Mouse (Mus musculus): ENCODE results near the gene Eif2ak2. TPM values are rescaled to one million over a fixed set of nuclear protein-coding genes. Genes with fewer than 3 reads are reported as not detected.
A peak's percentile ranks its signal among the peaks of the same experiment; 100 is the strongest.

Gene Eif2ak2
- total and polyA plus RNA-seq, 3 experiments = 14.1 to 18.1 TPM; not detected in 1

DNA sequence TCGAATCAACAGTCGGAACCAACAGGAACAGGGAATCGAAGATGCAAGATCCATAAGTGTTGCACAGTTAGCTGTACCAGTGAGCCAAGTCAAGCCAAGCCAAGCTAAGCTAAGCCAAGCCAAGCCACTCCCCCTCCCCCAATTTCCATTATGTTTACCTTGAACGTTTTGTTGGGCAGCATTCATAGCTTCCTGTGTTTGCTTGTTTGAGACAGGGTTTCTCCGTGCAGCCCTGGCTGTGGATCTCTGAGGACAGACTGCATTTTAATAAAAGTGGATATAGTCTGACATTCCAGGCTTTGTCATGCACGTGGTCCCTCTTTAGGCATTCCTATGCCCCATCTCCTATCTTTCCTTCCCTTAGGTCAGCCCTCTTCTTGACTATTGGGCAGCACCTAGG is 33.4 kb upstream of the Eif2ak2 start:
- peak overlapping the region; percentile 53 for H3K27ac ChIP-seq (ENCODE audit: control insufficient read depth, low read depth, low read length)
- TF ChIP-seq ELF1 (IDR thresholded peaks at IDR 0.05; ENCODE audit: low read depth, low read length) = no peak
- TF ChIP-seq BHLHE40 (IDR thresholded peaks at IDR 0.05; ENCODE audit: borderline replicate concordance, low read depth, low read length) = no peak
- no peak for TF ChIP-seq EP300 (IDR thresholded peaks at IDR 0.05; ENCODE audit: low read depth in 1 of 2, low read length in 2 of 2)

DNA sequence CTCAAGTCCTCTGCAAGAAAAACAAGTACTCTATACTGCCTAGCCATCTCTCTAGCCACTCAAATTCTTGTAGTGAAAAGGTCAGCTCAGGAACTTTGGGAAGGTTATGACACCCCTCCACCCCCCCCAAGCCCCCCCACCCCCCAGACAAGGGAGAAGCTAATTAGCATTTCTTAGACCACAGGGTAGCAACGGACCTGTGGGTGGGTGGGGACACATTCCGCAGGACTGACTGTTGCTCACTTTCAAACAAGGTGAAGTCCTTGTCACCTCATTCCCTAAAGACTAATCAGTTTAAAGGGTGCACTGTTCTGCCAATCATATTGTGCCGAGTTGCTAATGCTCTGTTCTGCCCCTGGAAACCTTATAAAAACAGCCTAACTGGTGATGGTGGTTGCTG is 31.5 kb upstream of the Eif2ak2 start:
- Histone ChIP-seq H3K27ac (ENCODE audit: control insufficient read depth, low read depth, low read length) (no peak overlapping the region), H3K79me2 (ENCODE audit: control insufficient read depth, insufficient read depth, low read length, poor library complexity) (no peaks in the 10 kb centered on the region; the same call in 1 of the 2 replicates), H3K4me3 (ENCODE audit: control insufficient read depth in 1 of 2, insufficient read depth in 1 of 2, low read depth in 2 of 2, low read length in 2 of 2) (no peak overlapping the region), H3K9me3 (replicated peaks; ENCODE audit: insufficient read depth, low read length) (no peaks in the 10 kb centered on the region), H3K4me1 (ENCODE audit: control insufficient read depth in 1 of 2, insufficient read depth in 2 of 2, low read length in 2 of 2) (peaks cover 0 to 14% of the 10 kb centered on the region in 2 experiments; a peak in 3 of 4 replicates), H3K9ac (ENCODE audit: control insufficient read depth, low read depth, low read length, poor library complexity, severe bottlenecking) (no peak overlapping the region), H3K27me3 (ENCODE audit: control insufficient read depth in 1 of 2, insufficient read depth in 2 of 2, low read length in 2 of 2) (no peaks in the 10 kb centered on the region), H3K36me3 (ENCODE audit: control insufficient read depth in 1 of 2, insufficient read depth in 2 of 2, low read length in 2 of 2) (peaks cover 0 to 12% of the 10 kb centered on the region in 2 experiments; a peak in 3 of 4 replicates)
- DNase-seq (ENCODE audit: low read depth, low spot score) = no peak
- TF ChIP-seq BHLHE40 (IDR thresholded peaks at IDR 0.05; ENCODE audit: borderline replicate concordance, low read depth, low read length) (no peak), NRF1 (IDR thresholded peaks at IDR 0.05; ENCODE audit: insufficient read depth, low read depth, low read length, poor library complexity, severe bottlenecking) (no peak), EP300 (IDR thresholded peaks at IDR 0.05; ENCODE audit: low read depth in 1 of 2, low read length in 2 of 2) (no peak), ELF1 (IDR thresholded peaks at IDR 0.05; ENCODE audit: low read depth, low read length) (no peak), CHD1 (IDR thresholded peaks at IDR 0.05; ENCODE audit: low read depth, low read length) (no peak), SMC3 (IDR thresholded peaks at IDR 0.05; ENCODE audit: low read depth, low read length) (no peak), USF2 (IDR thresholded peaks at IDR 0.05; ENCODE audit: borderline replicate concordance in 1 of 2, insufficient read depth in 1 of 2, low read depth in 1 of 2, low read length in 2 of 2) (no peak), TCF12 (IDR thresholded peaks at IDR 0.05; ENCODE audit: low read depth, low read length) (no peak), HCFC1 (IDR thresholded peaks at IDR 0.05; ENCODE audit: low read depth, low read length) (no peak), ZNF384 (IDR thresholded peaks at IDR 0.05; ENCODE audit: low read depth, low read length) (no peak), KAT2A (conservative IDR thresholded peaks at IDR 0.05; ENCODE audit: low read depth, low read length) (no peak), GATA1 (IDR thresholded peaks at IDR 0.05; ENCODE audit: low read depth, low read length) (no peak), JUND (IDR thresholded peaks at IDR 0.05; ENCODE audit: low read depth, low read length) (no peak), E2F4 (IDR thresholded peaks at IDR 0.05; ENCODE audit: borderline replicate concordance, low read depth, low read length) (no peak), ZKSCAN1 (IDR thresholded peaks at IDR 0.05; ENCODE audit: low read depth, low read length) (no peak), USF1 (IDR thresholded peaks at IDR 0.05; ENCODE audit: low read depth, low read length) (no peak), CHD2 (IDR thresholded peaks at IDR 0.05; ENCODE audit: low read length) (no peak)

More for the DNA sequence above, 33.4 kb upstream of the Eif2ak2 start:
- peak overlapping the region; percentile 65 for H3K4me3 ChIP-seq (ENCODE audit: control insufficient read depth in 1 of 2, insufficient read depth in 1 of 2, low read depth in 2 of 2, low read length in 2 of 2)
- no peaks in the 10 kb centered on the region; the same call in 1 of the 2 replicates for H3K79me2 ChIP-seq (ENCODE audit: control insufficient read depth, insufficient read depth, low read length, poor library complexity)
- H3K36me3 ChIP-seq (ENCODE audit: control insufficient read depth in 1 of 2, insufficient read depth in 2 of 2, low read length in 2 of 2) = peaks cover 4 to 12% of the 10 kb centered on the region in 2 experiments
- H3K27me3 ChIP-seq (ENCODE audit: control insufficient read depth in 1 of 2, insufficient read depth in 2 of 2, low read length in 2 of 2) = no peaks in the 10 kb centered on the region
- peak; percentile 33 for DNase-seq (ENCODE audit: low read depth, low spot score)
- no peaks in the 10 kb centered on the region for H3K9me3 ChIP-seq (replicated peaks; ENCODE audit: insufficient read depth, low read length)
- peak overlapping the region; percentile 76 for H3K9ac ChIP-seq (ENCODE audit: control insufficient read depth, low read depth, low read length, poor library complexity, severe bottlenecking)
- peaks cover 0 to 14% of the 10 kb centered on the region in 2 experiments; a peak in 3 of 4 replicates for H3K4me1 ChIP-seq (ENCODE audit: control insufficient read depth in 1 of 2, insufficient read depth in 2 of 2, low read length in 2 of 2)

Measured in MEL (cell line).